9 mouse cellular contexts compared by ENCODE assay signal in genomic region chr13:38818781-38819180, GRCm38 (mm10).
"Had no signal": no experiment of that assay in that cellular context is flagged by ENCODE, and none has a peak within 500 bp of the region (broad histone marks: within the 10 kb centered on the region; RNA-seq: fewer than 3 reads in every experiment).

No protein-coding gene starts in this region.

- DNase-seq: kidney, adult 11 months; kidney, adult 9 months; kidney, postnatal 36 days; left cerebral cortex, postnatal 4 days; lung, adult 18-20 months; retina, postnatal 1 day; right cerebral cortex, postnatal 14 days; thymus, postnatal 4 days had no signal

- ATAC-seq: midbrain, embryonic 16.5 days had no signal
